Mouse (Mus musculus): ENCODE measurements around the gene Foxred2.

DNA sequence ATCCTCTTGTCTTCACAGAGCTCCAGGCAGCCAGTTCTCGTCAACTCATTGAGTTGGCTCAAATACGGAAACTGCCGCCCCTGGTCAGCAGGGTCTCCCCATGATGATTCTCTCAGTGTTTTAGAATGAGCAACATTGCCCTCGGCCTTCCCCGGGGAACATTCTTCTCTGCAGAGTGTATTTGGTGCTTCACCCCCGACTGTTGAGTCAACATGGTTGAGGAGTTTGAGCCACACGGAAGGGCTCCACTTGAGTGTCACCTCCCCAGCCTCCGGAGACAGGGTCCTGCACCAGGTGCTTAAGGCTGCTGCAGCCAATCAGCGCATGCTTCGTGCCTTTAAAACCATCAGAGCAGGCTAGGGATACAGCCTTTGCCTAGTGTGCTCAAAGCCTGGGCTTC lies 63.2 kb downstream of the Foxred2 start:
- no peak for TF ChIP-seq CTCF (IDR thresholded peaks at IDR 0.05; ENCODE audit: low read depth, low read length)
- no peak for TF ChIP-seq POLR2A (IDR thresholded peaks at IDR 0.05; ENCODE audit: insufficient read depth, low read length)
- TF ChIP-seq EP300 (IDR thresholded peaks at IDR 0.05; ENCODE audit: insufficient read depth, low read depth, low read length), result no peak

All from ES-Bruce4 (cell line).